Mouse (Mus musculus) bone marrow, adult 2 months (tissue): ENCODE data around the gene Tpm4.

Experiments used
- CTCF ChIP-seq: fragments of 200-500 bp; IDR thresholded peaks from 2 replicates; pipeline ENCODE4 v1.5.1; 2011; ENCODE audit warnings: low read length, control low read depth; ENCODE audit not compliant: control insufficient read depth, insufficient read depth
- POLR2A ChIP-seq: fragments of 200-500 bp; IDR thresholded peaks from 2 replicates; pipeline ENCODE4 v1.6.1; 2011; ENCODE audit warnings: low read depth, mild to moderate bottlenecking, control low read depth, low read length, borderline replicate concordance; ENCODE audit not compliant: control insufficient read depth

- no peak for TF ChIP-seq POLR2A
- TF ChIP-seq CTCF: no peak
Measured at GRCm38 (mm10) chr8:72144345-72144975, 9.7 kb downstream of the Tpm4 start.
